Mouse (Mus musculus) stomach, postnatal 0 days (tissue): ENCODE data around the gene Uqcc1.

Experiments
- CTCF ChIP-seq: IDR thresholded peaks from 2 replicates; pipeline ENCODE4 v1.5.1; 2016; ENCODE audit warnings: antibody characterized with exemption, low read depth, mild to moderate bottlenecking, moderate library complexity
- EP300 ChIP-seq: optimal IDR thresholded peaks from 2 replicates; pipeline ENCODE3; 2016; ENCODE audit warnings: antibody characterized with exemption

DNA sequence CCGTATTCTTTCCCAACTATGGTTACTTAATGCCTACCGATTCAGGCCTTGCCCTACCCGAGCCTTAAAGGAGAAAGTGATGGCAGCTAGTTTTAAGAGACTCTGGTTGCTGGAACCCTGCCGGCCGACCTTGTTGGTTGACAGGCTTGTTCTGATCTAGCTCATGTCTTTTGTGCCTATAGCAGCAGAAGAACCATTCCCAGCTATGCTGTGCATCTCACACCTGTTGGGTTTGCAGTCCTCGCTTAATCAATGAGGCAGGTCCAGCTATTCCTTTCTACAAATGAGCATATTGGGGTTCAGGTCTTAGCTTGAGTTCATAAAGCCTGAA, 124.2 kb downstream of the Uqcc1 start:
- TF ChIP-seq CTCF = no peak
- no peak for TF ChIP-seq EP300
